Mouse (Mus musculus): Measurements from ENCODE around the gene Gm14408.
"Not testable (repeated sequence)": the region's sequence is repeated elsewhere in the genome, so short reads cannot be mapped to it uniquely, and the experiment has no call there.

Gene Gm14408

GRCm38 (mm10) chr2:176830840-176831239 is at the start of gene Gm14408:
Gene Gm14408, plus strand, starts transcription at chr2:176831140.
- not testable (repeated sequence) for DNase-seq

GRCm38 (mm10) chr2:176798312-176798711 is 32.6 kb upstream of the Gm14408 start, which contains the start of gene Gm14295:
Gene Gm14295, plus strand, starts transcription at chr2:176798612.
- DNase-seq = not testable (repeated sequence)

- DNase-seq = not testable (repeated sequence)
Observed at GRCm38 (mm10) chr2:176798785-176799184, 32.2 kb upstream of the Gm14408 start.
